Mouse (Mus musculus): Measurements from ENCODE around the gene Vav1.

DNA sequence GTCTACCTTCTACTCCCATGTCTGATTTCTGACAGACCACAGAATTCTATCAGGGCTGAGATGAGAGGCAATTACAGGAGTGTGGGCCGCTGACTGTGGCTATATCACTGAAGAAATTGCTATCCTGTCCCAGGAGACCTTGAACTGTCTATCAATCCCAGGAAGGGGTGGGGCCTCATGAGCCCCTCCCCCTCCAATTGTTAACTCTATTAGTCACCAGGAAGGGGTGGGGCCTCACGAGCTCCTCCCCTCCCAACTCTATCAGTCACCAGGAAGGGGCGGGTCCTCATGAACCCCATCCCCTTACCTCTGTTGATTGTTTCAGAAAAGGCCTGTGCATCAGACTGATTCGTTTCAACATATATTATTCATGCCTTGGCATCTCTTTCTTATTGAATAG is 53.3 kb downstream of the Vav1 start:
- TF ChIP-seq POLR2A (IDR thresholded peaks at IDR 0.05; ENCODE audit: borderline replicate concordance, extremely low read depth, insufficient read depth, insufficient read length, poor library complexity, severe bottlenecking) (no peak), CTCF (IDR thresholded peaks at IDR 0.05; ENCODE audit: borderline replicate concordance, extremely low read depth, insufficient read depth, insufficient read length) (no peak)

Measured in brain, embryonic 14.5 days (tissue).